Mouse (Mus musculus): ENCODE results near the gene AB124611. TPM values are rescaled to one million over a fixed set of nuclear protein-coding genes. Genes with fewer than 3 reads are reported as not detected.

Gene AB124611
- polyA plus RNA-seq, 1 experiment from 2014 or later, result 1.8 TPM

DNA sequence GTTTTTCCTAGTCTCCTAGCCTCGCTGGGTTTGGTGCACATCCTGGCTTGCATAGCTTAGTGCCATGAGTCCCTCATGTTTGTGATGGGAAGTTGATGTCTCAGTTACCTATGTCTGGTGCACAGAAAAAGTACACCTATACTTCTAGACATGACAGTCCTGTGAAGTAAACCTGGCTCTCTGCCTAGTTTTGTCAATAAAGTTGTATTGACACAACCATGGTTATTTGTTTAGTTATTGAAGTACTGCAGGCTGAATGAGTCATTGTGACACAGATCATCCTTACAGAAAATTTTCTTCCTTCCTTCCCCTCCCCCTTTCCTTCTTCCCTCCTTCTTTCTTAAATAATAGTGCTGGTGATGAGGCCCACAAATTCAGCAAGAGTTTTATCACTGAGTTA is 38.4 kb downstream of the AB124611 start:
- TF ChIP-seq EP300 (optimal IDR thresholded peaks at IDR 0.05) (no peak), CTCF (IDR thresholded peaks at IDR 0.05; ENCODE audit: low read depth) (no peak)
- ATAC-seq (ENCODE audit: low FRiP score, low TSS enrichment), result peak; percentile 52
- H3K4me1 ChIP-seq (replicated peaks; ENCODE audit: control insufficient read depth, insufficient read depth), result no peaks in the 10 kb centered on the region

GRCm38 (mm10) chr9:21565004-21565586 is 39.1 kb downstream of the AB124611 start:
- Histone ChIP-seq H3K9me3 (ENCODE audit: control insufficient read depth, low read length) (no peaks in the 10 kb centered on the region), H3K27ac (replicated peaks) (no peak overlapping the region), H3K36me3 (ENCODE audit: control insufficient read depth, insufficient read depth, low read length) (peaks cover 12% of the 10 kb centered on the region; the same call in 1 of the 2 replicates), H3K27me3 (ENCODE audit: control insufficient read depth, insufficient read depth, low read length) (no peaks in the 10 kb centered on the region), H3K4me3 (ENCODE audit: low read depth, low read length) (no peak overlapping the region), H3K4me1 (replicated peaks; ENCODE audit: control insufficient read depth, insufficient read depth) (no peaks in the 10 kb centered on the region), H3K9ac (ENCODE audit: low read length) (no peak overlapping the region), H3K4me2 (replicated peaks; ENCODE audit: low read depth) (no peak overlapping the region)
- ATAC-seq (ENCODE audit: low FRiP score, low TSS enrichment) (no peak; the same call in 1 of the 2 replicates), DNase-seq (ENCODE audit: low spot score) (no peak)
- TF ChIP-seq EP300 (optimal IDR thresholded peaks at IDR 0.05) (no peak), CTCF (IDR thresholded peaks at IDR 0.05; ENCODE audit: low read depth) (no peak)
- WGBS, result 64% methylated on average over 4 of the region's 4 CpGs

More for the DNA sequence above, 38.4 kb downstream of the AB124611 start:
- Histone ChIP-seq H3K27ac (replicated peaks) (no peak overlapping the region), H3K4me3 (ENCODE audit: low read depth, low read length) (no peak overlapping the region), H3K27me3 (ENCODE audit: control insufficient read depth, insufficient read depth, low read length) (no peaks in the 10 kb centered on the region), H3K4me2 (replicated peaks; ENCODE audit: low read depth) (no peak overlapping the region), H3K9me3 (ENCODE audit: control insufficient read depth, low read length) (no peaks in the 10 kb centered on the region), H3K36me3 (ENCODE audit: control insufficient read depth, insufficient read depth, low read length) (peaks cover 8% of the 10 kb centered on the region; the same call in 1 of the 2 replicates), H3K9ac (ENCODE audit: low read length) (no peak overlapping the region)
- 63% methylated on average over 1 of the region's 1 CpGs for WGBS
- DNase-seq (ENCODE audit: low spot score), result no peak

DNA sequence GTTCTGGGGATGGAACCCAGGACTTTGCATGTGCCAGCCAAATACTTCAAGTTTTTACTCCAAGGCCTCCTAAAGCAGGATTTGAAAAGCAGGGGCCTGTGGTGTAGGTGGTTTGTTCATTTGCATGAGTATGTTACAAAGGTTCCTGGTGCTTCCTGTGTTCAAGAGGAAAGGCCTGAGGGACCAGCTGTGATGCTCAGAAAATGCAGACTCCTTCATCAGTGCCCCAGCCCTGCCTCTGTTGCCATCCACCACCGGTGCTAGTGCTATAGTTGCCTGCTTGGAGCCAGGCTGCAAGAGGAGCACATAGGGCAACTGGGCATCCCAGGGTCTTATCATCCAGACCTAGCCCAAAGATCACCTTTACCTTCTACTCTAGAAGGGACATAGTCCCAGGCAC is 40.6 kb downstream of the AB124611 start:
- Histone ChIP-seq H3K4me2 (replicated peaks; ENCODE audit: low read depth) (no peak overlapping the region), H3K9ac (ENCODE audit: low read length) (no peak overlapping the region), H3K9me3 (ENCODE audit: control insufficient read depth, low read length) (no peaks in the 10 kb centered on the region), H3K27me3 (ENCODE audit: control insufficient read depth, insufficient read depth, low read length) (no peaks in the 10 kb centered on the region), H3K4me3 (ENCODE audit: low read depth, low read length) (no peak overlapping the region), H3K4me1 (replicated peaks; ENCODE audit: control insufficient read depth, insufficient read depth) (no peaks in the 10 kb centered on the region), H3K27ac (replicated peaks) (no peak overlapping the region), H3K36me3 (ENCODE audit: control insufficient read depth, insufficient read depth, low read length) (peaks cover 20% of the 10 kb centered on the region; the same call in 1 of the 2 replicates)
- DNase-seq (ENCODE audit: low spot score) (no peak), ATAC-seq (ENCODE audit: low FRiP score, low TSS enrichment) (no peak)
- WGBS, result 86% methylated on average over 1 of the region's 1 CpGs
- no peak for TF ChIP-seq CTCF (IDR thresholded peaks at IDR 0.05; ENCODE audit: low read depth)

GRCm38 (mm10) chr9:21567051-21567450 is 41.1 kb downstream of the AB124611 start:
- H3K27me3 ChIP-seq (ENCODE audit: control insufficient read depth, insufficient read depth, low read length), result no peaks in the 10 kb centered on the region
- H3K36me3 ChIP-seq (ENCODE audit: control insufficient read depth, insufficient read depth, low read length), result peaks cover 24% of the 10 kb centered on the region; the same call in 1 of the 2 replicates
- TF ChIP-seq CTCF (IDR thresholded peaks at IDR 0.05; ENCODE audit: low read depth) (no peak), EP300 (optimal IDR thresholded peaks at IDR 0.05) (no peak)
- no peak overlapping the region for H3K4me2 ChIP-seq (replicated peaks; ENCODE audit: low read depth)
- no peak overlapping the region for H3K9ac ChIP-seq (ENCODE audit: low read length)
- no peak overlapping the region for H3K27ac ChIP-seq (replicated peaks)
- WGBS, result 69% methylated on average over 2 of the region's 2 CpGs
- DNase-seq (ENCODE audit: low spot score) (no peak), ATAC-seq (ENCODE audit: low FRiP score, low TSS enrichment) (no peak)
- no peak overlapping the region for H3K4me3 ChIP-seq (ENCODE audit: low read depth, low read length)
- no peaks in the 10 kb centered on the region for H3K9me3 ChIP-seq (ENCODE audit: control insufficient read depth, low read length)
- no peaks in the 10 kb centered on the region for H3K4me1 ChIP-seq (replicated peaks; ENCODE audit: control insufficient read depth, insufficient read depth)

- H3K36me3 ChIP-seq (ENCODE audit: control insufficient read depth, insufficient read depth, low read length), result peaks cover 23% of the 10 kb centered on the region; the same call in 1 of the 2 replicates
- H3K9me3 ChIP-seq (ENCODE audit: control insufficient read depth, low read length), result no peaks in the 10 kb centered on the region
- no peak for DNase-seq (ENCODE audit: low spot score)
Measured at GRCm38 (mm10) chr9:21568657-21569255, 42.8 kb downstream of the AB124611 start.

More at GRCm38 (mm10) chr9:21568657-21569255, 42.8 kb downstream of the AB124611 start:
- no peak for ATAC-seq (ENCODE audit: low FRiP score, low TSS enrichment)
- Histone ChIP-seq H3K4me2 (replicated peaks; ENCODE audit: low read depth) (no peak overlapping the region), H3K9ac (ENCODE audit: low read length) (no peak overlapping the region), H3K27me3 (ENCODE audit: control insufficient read depth, insufficient read depth, low read length) (no peaks in the 10 kb centered on the region), H3K4me1 (replicated peaks; ENCODE audit: control insufficient read depth, insufficient read depth) (no peaks in the 10 kb centered on the region), H3K27ac (replicated peaks) (no peak overlapping the region), H3K4me3 (ENCODE audit: low read depth, low read length) (no peak overlapping the region)
- no peak for TF ChIP-seq CTCF (IDR thresholded peaks at IDR 0.05; ENCODE audit: low read depth)
- TF ChIP-seq EP300 (optimal IDR thresholded peaks at IDR 0.05), result no peak
- WGBS, result 84% methylated on average over 8 of the region's 8 CpGs
